Mouse (Mus musculus): ENCODE measurements around the gene Usp8. TPM values are rescaled to one million over a fixed set of nuclear protein-coding genes. Genes with fewer than 3 reads are reported as not detected.
A peak's percentile ranks its signal among the peaks of the same experiment; 100 is the strongest.

The Usp8 gene
- polyA plus RNA-seq, 1 experiment from 2014 or later = 18.0 TPM

DNA sequence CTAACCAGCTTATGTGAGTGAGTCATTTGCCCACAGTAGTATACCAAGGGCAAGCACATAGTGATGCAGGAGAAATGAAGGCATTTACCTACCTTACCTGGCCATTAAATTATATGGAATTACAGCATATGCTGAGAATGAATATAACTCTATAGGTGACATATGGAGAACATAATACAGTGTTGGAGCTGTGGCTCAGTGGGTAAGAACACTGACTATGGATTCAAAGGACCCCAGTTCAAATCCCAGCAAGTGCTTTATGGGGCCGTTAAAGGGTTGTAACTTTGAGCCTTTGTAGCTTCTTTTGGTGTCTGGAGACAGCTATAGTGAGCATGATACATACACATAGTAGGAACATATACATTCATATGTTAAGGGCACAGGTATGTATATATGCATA lies 74.3 kb downstream of the Usp8 start:
- WGBS (ENCODE audit: insufficient replicate concordance) = 67% methylated on average over 1 of the region's 1 CpGs
- ATAC-seq (ENCODE audit: low read depth) (no peak), DNase-seq (no peak)
- Histone ChIP-seq H3K4me1 (replicated peaks) (no peaks in the 10 kb centered on the region), H3K9me3 (replicated peaks) (no peaks in the 10 kb centered on the region), H3K4me3 (replicated peaks) (no peak overlapping the region), H3K36me3 (no peaks in the 10 kb centered on the region), H3K4me2 (no peak overlapping the region), H3K9ac (no peak overlapping the region), H3K27ac (no peak overlapping the region), H3K27me3 (no peaks in the 10 kb centered on the region)

DNA sequence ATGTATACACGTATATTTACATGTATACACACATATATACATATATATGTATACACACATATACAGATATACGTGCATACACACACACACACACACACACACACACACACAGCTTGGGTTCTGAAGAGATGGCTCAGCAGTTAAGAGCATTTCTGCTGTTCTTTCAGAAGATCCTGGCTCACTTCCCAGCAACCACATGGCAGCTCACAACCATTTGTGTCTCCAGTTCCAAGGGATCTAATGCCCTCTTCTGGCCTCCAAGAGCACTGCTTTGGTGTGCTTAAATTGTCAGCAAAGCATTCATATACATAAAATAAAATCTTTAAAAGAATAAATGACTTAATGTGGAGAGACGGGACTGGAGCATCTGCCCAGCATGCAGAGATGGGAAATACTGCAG lies 75.3 kb downstream of the Usp8 start:
- Histone ChIP-seq H3K27ac (no peak overlapping the region), H3K4me2 (no peak overlapping the region), H3K9me3 (replicated peaks) (no peaks in the 10 kb centered on the region), H3K4me1 (replicated peaks) (no peaks in the 10 kb centered on the region), H3K27me3 (no peaks in the 10 kb centered on the region), H3K36me3 (no peaks in the 10 kb centered on the region), H3K9ac (no peak overlapping the region), H3K4me3 (replicated peaks) (no peak overlapping the region)
- no peak for ATAC-seq (ENCODE audit: low read depth)
- 66% methylated on average over 3 of the region's 3 CpGs for WGBS (ENCODE audit: insufficient replicate concordance)
- DNase-seq = no peak

DNA sequence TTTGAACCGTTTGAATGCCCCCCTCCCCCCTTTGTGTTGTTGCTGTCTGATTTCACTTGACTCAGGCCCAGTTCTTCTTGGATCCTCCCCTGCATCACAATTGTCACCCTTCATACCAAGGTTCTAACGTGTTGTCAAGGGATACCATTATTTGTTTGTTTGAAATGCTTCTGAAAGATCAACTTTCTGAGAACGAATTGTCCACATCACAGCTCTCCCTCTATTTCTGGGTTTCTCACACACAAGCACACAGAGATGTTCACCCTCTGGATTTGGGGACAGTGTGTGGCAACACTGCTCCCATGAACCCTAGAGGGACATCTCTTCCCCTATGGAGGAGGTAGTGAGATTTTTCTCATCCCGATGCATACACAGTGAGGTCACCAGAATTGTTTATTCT lies 76.2 kb downstream of the Usp8 start, which contains the start of gene Usp50:
Usp50 (minus strand) TSS at position 101 of the 400 bp plus-strand sequence.
- DNase-seq (no peak), ATAC-seq (ENCODE audit: low read depth) (no peak)
- no peak within 1 kb of the TSS for H3K4me3 ChIP-seq (replicated peaks)
- no peaks in the 10 kb centered on the region for H3K36me3 ChIP-seq
- no peaks in the 10 kb centered on the region for H3K27me3 ChIP-seq
- no peaks in the 10 kb centered on the region for H3K9me3 ChIP-seq (replicated peaks)
- H3K9ac ChIP-seq = no peak within 1 kb of the TSS
- no peak within 1 kb of the TSS for H3K4me2 ChIP-seq
- H3K4me1 ChIP-seq (replicated peaks) = peaks cover 5% of the 10 kb centered on the region
- WGBS (ENCODE audit: insufficient replicate concordance) = 57% methylated on average over 4 of the region's 4 CpGs
- H3K27ac ChIP-seq = no peak within 1 kb of the TSS

DNA sequence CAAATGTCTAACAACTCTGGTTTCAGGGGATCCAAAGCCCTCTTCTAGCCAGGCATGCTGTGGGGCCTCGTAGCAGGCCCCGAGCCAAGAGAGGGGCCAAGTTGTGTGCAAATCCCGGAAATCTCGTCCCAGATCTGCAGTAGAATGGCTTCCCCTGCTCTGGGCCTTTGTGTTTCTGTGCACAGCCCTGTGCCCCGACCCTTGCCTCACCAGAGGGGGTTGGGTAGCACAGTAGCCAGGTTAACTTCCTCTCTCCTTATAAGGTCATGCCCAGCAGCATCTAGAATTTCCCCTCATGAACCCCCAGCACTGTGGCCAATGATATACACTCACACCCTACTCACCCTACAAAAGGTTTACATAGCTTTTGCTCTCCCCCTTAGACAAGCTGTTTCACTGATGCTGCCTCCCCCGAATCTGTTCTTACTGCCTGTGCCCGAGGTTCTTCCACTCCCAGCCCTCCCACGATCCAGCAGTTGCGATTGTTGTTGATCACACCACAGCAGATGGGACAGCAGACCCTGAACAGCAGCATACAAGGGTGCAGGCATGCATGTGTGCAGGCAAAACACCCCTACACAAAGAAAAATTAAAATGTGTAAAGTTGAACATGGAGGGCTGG lies 80.7 kb downstream of the Usp8 start:
- no peaks in the 10 kb centered on the region for H3K9me3 ChIP-seq (replicated peaks)

DNA sequence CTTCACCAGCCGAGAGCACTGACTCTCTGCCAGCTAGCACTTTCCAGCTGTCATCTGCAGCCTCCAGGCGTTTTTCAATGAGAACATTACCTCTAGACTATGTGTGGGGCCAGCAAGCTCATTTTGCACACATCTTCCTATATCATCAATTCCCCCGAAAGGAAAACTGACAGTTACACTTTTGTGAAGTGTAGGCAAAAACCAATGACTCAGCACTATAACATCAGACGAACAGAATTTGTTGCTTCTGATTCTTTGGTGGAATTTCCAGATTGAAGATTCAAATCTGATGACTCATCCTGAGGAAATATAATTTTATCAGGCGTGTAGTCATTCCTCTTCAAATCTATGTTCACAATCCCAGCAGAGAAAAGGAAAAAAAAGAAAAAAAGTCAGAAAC lies 85.5 kb downstream of the Usp8 start:
- no peak overlapping the region for H3K4me2 ChIP-seq
- H3K4me3 ChIP-seq (replicated peaks) = no peak overlapping the region
- H3K36me3 ChIP-seq = peaks cover 54% of the 10 kb centered on the region
- H3K9ac ChIP-seq = no peak overlapping the region
- H3K4me1 ChIP-seq (replicated peaks) = peaks cover 5% of the 10 kb centered on the region
- H3K27ac ChIP-seq = no peak overlapping the region
- 58% methylated on average over 5 of the region's 5 CpGs for WGBS (ENCODE audit: insufficient replicate concordance)
- no peak for ATAC-seq (ENCODE audit: low read depth)
- H3K27me3 ChIP-seq = no peaks in the 10 kb centered on the region
- H3K9me3 ChIP-seq (replicated peaks) = no peaks in the 10 kb centered on the region
- no peak for DNase-seq

More for the DNA sequence above, 80.7 kb downstream of the Usp8 start:
- Histone ChIP-seq H3K27me3 (no peaks in the 10 kb centered on the region), H3K36me3 (peaks cover 21% of the 10 kb centered on the region), H3K4me3 (replicated peaks) (no peak overlapping the region), H3K4me2 (no peak overlapping the region), H3K27ac (no peak overlapping the region), H3K9ac (no peak overlapping the region), H3K4me1 (replicated peaks) (peaks cover 5% of the 10 kb centered on the region)
- DNase-seq (no peak), ATAC-seq (ENCODE audit: low read depth) (no peak; the same call in 1 of the 2 replicates)
- WGBS (ENCODE audit: insufficient replicate concordance) = 38% methylated on average over 9 of the region's 9 CpGs

DNA sequence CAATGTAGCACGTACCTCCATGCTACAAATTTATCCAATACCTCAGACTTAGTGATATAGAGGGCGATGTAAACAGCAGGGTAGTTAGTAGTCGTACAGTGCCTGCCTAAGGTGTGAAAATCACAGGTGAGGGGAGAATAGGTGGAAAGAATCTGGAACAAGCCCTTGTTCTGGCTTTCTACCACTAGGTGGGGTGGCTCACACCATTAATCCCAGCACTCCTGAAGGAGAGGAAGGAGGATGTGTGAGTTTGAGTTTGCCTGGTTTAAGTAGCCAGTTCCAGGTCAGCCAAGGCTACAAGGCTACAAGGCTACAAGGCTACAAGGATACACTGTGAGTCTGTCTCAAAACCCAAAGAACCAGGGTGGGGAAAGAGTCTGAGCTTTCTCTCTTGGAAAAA lies 88.6 kb downstream of the Usp8 start:
- ATAC-seq (ENCODE audit: low read depth) = no peak

DNA sequence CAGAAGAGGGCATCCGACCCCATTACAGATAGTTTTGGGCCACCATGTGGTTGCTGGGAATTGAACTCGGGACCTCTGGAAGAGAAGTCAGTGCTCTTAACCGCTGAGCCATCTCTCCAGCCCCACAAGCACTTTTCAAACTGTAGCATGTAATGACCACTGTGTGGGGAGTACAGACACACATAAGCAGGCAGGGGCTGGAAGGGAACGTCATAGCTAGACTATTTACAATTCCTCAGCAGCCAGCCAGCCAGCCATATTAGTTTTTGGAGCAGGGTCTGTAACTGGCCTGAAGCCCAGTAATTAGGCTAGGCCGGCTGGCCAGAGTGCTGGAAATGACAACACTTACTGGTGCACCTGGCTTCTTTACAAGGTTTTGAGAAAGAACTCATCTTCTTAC lies 91.3 kb downstream of the Usp8 start:
- Histone ChIP-seq H3K27me3 (no peaks in the 10 kb centered on the region), H3K4me2 (no peak overlapping the region), H3K9ac (no peak overlapping the region), H3K4me1 (replicated peaks) (peaks cover 6% of the 10 kb centered on the region), H3K27ac (no peak overlapping the region), H3K36me3 (peaks cover 66% of the 10 kb centered on the region), H3K9me3 (replicated peaks) (no peaks in the 10 kb centered on the region), H3K4me3 (replicated peaks) (no peak overlapping the region)
- 82% methylated on average over 5 of the region's 5 CpGs for WGBS (ENCODE audit: insufficient replicate concordance)
- DNase-seq (no peak), ATAC-seq (ENCODE audit: low read depth) (no peak)

More for the DNA sequence above, 88.6 kb downstream of the Usp8 start:
- WGBS (ENCODE audit: insufficient replicate concordance) = 75% methylated on average over 3 of the region's 3 CpGs
- Histone ChIP-seq H3K9ac (no peak overlapping the region), H3K27me3 (no peaks in the 10 kb centered on the region), H3K27ac (no peak overlapping the region), H3K9me3 (replicated peaks) (no peaks in the 10 kb centered on the region), H3K36me3 (peaks cover 70% of the 10 kb centered on the region), H3K4me2 (no peak overlapping the region), H3K4me3 (replicated peaks) (no peak overlapping the region), H3K4me1 (replicated peaks) (no peaks in the 10 kb centered on the region)
- no peak for DNase-seq

DNA sequence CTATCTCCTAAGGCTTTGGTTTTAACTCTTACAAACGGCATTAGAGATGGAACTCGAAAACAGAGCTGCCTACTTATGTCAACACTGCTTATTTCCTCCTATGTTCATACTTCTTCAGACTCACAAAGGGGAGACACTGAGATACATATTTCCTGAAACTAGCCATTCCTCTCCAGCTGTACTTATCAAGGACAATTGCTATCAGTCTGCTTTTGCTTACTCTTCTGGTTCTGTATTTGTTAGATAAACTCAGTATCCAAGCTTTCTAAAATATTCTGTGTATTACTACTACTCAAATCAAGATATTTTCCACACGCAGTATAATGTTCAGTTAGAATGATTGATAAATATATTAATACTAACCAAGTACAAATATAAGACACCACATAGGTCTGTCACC lies 94.9 kb downstream of the Usp8 start:
- Histone ChIP-seq H3K9me3 (replicated peaks) (no peaks in the 10 kb centered on the region), H3K4me3 (replicated peaks) (no peak overlapping the region), H3K27ac (no peak overlapping the region), H3K4me1 (replicated peaks) (peaks cover 6% of the 10 kb centered on the region), H3K27me3 (no peaks in the 10 kb centered on the region), H3K36me3 (peaks cover 67% of the 10 kb centered on the region), H3K4me2 (no peak overlapping the region), H3K9ac (no peak overlapping the region)
- WGBS (ENCODE audit: insufficient replicate concordance) = 61% methylated on average over 3 of the region's 3 CpGs
- DNase-seq = no peak
- peak; percentile 57; the same call in 1 of the 2 replicates for ATAC-seq (ENCODE audit: low read depth)

Other genes with a start within 250 kb of the Usp8 start
- gene Atp8b4, start 206.7 kb upstream of the Usp8 start, polyA plus RNA-seq (2015; fragmentation: Nextera tagmentation; extraction: Ambion mirVana) = 4.1 and 4.6 TPM in 2 replicates
- 63.7 and 72.8 TPM in 2 replicates for gene Slc27a2, start 154.9 kb upstream of the Usp8 start, polyA plus RNA-seq (2015; fragmentation: Nextera tagmentation; extraction: Ambion mirVana)
- gene Hdc, start 88.0 kb upstream of the Usp8 start, polyA plus RNA-seq (2015; fragmentation: Nextera tagmentation; extraction: Ambion mirVana) = 7.4 and 8.0 TPM in 2 replicates
- 28.5 and 33.0 TPM in 2 replicates for gene Gabpb1, start 31.0 kb upstream of the Usp8 start, polyA plus RNA-seq (2015; fragmentation: Nextera tagmentation; extraction: Ambion mirVana)
- 1.8 and 2.1 TPM in 2 replicates for gene Usp50, start 76.1 kb downstream of the Usp8 start, polyA plus RNA-seq (2015; fragmentation: Nextera tagmentation; extraction: Ambion mirVana)
- gene Trpm7, start 168.9 kb downstream of the Usp8 start, polyA plus RNA-seq (2015; fragmentation: Nextera tagmentation; extraction: Ambion mirVana) = 20.8 and 22.0 TPM in 2 replicates
- 24.0 and 28.2 TPM in 2 replicates for gene Sppl2a, start 225.9 kb downstream of the Usp8 start, polyA plus RNA-seq (2015; fragmentation: Nextera tagmentation; extraction: Ambion mirVana)